Mouse (Mus musculus) intestine, embryonic 15.5 days (tissue): ENCODE data around the gene Crbn. TPM values are rescaled to one million over a fixed set of nuclear protein-coding genes. Genes with fewer than 3 reads are reported as not detected.
A peak's percentile ranks its signal among the peaks of the same experiment; 100 is the strongest.

ENCODE experiments used
- ATAC-seq: fragments of 200-750 bp; cut with Nextera tagmentation; 2 replicates; pipeline ENCODE4 v1.8.0; 2017; ENCODE audit warnings: moderate TSS enrichment, moderate library complexity
- H3K27ac ChIP-seq: fragments of 300-500 bp; sonication (generic); 2 replicates; pipeline ENCODE4 v1.5.1; 2015; ENCODE audit warnings: mild to moderate bottlenecking, inconsistent platforms
- H3K27me3 ChIP-seq: fragments of 300-500 bp; sonication (generic); replicated peaks from 2 replicates; pipeline ENCODE4 v1.6.1; 2015; ENCODE audit warnings: inconsistent platforms
- H3K36me3 ChIP-seq: fragments of 300-500 bp; sonication (generic); 2 replicates; pipeline ENCODE4 v1.6.1; 2015; ENCODE audit warnings: inconsistent platforms
- H3K4me1 ChIP-seq: fragments of 300-500 bp; sonication (generic); replicated peaks from 2 replicates; pipeline ENCODE4 v1.6.1; 2015; ENCODE audit warnings: inconsistent platforms
- H3K4me2 ChIP-seq: fragments of 300-500 bp; sonication (generic); replicated peaks from 2 replicates; pipeline ENCODE4 v1.6.1; 2015; ENCODE audit warnings: mild to moderate bottlenecking, inconsistent platforms
- H3K4me3 ChIP-seq: fragments of 300-500 bp; sonication (generic); replicated peaks from 2 replicates; pipeline ENCODE4 v1.5.1; 2015; ENCODE audit warnings: inconsistent platforms
- H3K9ac ChIP-seq: fragments of 300-500 bp; sonication (generic); 2 replicates; pipeline ENCODE4 v1.6.1; 2015; ENCODE audit warnings: inconsistent platforms
- H3K9me3 ChIP-seq: fragments of 300-500 bp; sonication (generic); 2 replicates; pipeline ENCODE4 v1.6.1; 2016; ENCODE audit warnings: inconsistent platforms
- WGBS: fragments of 180-500 bp; shearing (Covaris S2); methylation state at CpG from one replicate; pipeline ENCODE4 v1.1.7; 2015; 5-methylcytosine and 5-hydroxymethylcytosine counted together
- polyA plus RNA-seq: library from polyadenylated mRNA; unstranded; fragments of >200 nt; fragmentation: Nextera tagmentation; extraction: Ambion mirVana; gene quantifications from 2 replicates; pipeline ENCODE4 v1.2.1, GENCODE M21; 2015

The Crbn gene
- 37.3 and 40.2 TPM in 2 replicates for polyA plus RNA-seq

DNA sequence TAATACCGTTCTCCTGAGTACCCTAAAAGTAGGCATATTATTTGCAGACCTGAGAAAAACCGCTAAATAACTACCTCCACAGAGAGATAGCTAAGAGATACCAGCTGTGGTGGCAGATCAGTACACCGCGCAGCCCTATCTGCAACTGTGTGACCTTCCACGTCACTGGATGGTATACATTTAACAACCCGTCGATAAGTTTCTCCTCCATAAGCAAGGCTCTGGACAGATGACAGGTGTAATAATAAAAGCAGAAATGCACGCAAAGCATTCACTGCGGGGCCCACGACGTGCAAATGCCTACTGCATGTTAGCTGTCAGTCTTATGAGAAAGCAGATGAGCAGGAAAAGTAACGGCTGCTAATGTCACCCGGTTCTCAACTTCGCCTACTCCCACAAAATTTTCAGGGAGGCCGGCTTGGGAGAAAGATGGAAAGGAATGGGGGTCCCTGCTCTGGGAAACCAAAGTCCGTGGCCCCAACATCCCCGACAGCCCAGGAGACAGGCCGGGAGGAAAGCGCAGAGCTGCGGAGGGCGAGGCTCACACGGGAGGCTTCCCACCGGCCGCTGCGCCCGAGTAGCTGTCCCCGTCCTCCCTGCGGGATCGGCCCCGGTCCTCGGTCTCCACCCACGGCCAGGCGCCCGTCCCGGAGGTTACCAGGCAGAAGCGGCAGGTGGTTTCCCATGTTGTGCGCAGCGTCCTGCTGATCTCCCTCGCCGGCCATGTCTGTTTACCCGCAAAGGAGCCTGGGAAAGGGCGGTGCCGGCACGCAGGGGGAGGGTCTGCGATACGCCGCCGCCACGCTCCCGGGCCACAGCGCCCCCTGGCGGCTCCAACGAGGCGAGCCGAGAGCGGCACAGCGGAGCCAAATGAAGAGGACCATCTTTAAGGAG, at the start of gene Crbn:
Gene Crbn (minus strand): TSS at position 745 of the 894 bp plus-strand sequence.
- H3K4me1 ChIP-seq = peaks cover 11% of the 10 kb centered on the region
- H3K27ac ChIP-seq = 0 out of 2 replicates have a peak within 1 kb of the TSS, but pooled peaks have one; percentile 29
- H3K9ac ChIP-seq = peak within 1 kb of the TSS; percentile 71
- H3K9me3 ChIP-seq = no peaks in the 10 kb centered on the region
- 0 out of 2 replicates have a peak, but pooled peaks cover 3% of the 10 kb centered on the region for H3K36me3 ChIP-seq
- H3K4me3 ChIP-seq = peak within 1 kb of the TSS; percentile 79
- H3K4me2 ChIP-seq = peak within 1 kb of the TSS; percentile 81
- 1% methylated on average over 57 of the region's 57 CpGs for WGBS
- no peaks in the 10 kb centered on the region for H3K27me3 ChIP-seq
- ATAC-seq = peak; percentile 98

GRCm38 (mm10) chr6:106840181-106840580, 40.3 kb upstream of the Crbn start:
- no peaks in the 10 kb centered on the region for H3K27me3 ChIP-seq

GRCm38 (mm10) chr6:106838053-106838452, 38.2 kb upstream of the Crbn start:
- no peak overlapping the region for H3K4me2 ChIP-seq
- H3K4me1 ChIP-seq = no peaks in the 10 kb centered on the region
- no peak overlapping the region for H3K9ac ChIP-seq
- 76% methylated on average over 3 of the region's 3 CpGs for WGBS
- no peaks in the 10 kb centered on the region for H3K36me3 ChIP-seq
- H3K27ac ChIP-seq = no peak overlapping the region
- no peaks in the 10 kb centered on the region for H3K9me3 ChIP-seq
- ATAC-seq = no peak
- H3K4me3 ChIP-seq = no peak overlapping the region
- H3K27me3 ChIP-seq = no peaks in the 10 kb centered on the region

More at GRCm38 (mm10) chr6:106840181-106840580, 40.3 kb upstream of the Crbn start:
- ATAC-seq = no peak
- Histone ChIP-seq H3K27ac (no peak overlapping the region), H3K4me3 (no peak overlapping the region), H3K36me3 (no peaks in the 10 kb centered on the region), H3K4me2 (no peak overlapping the region), H3K4me1 (no peaks in the 10 kb centered on the region), H3K9me3 (no peaks in the 10 kb centered on the region), H3K9ac (no peak overlapping the region)
- WGBS = 67% methylated on average over 1 of the region's 1 CpGs

- no peaks in the 10 kb centered on the region for H3K27me3 ChIP-seq
- no peak for ATAC-seq
- H3K27ac ChIP-seq = no peak overlapping the region
- H3K36me3 ChIP-seq = no peaks in the 10 kb centered on the region
- no peak overlapping the region for H3K4me2 ChIP-seq
- no peaks in the 10 kb centered on the region for H3K9me3 ChIP-seq
- H3K4me1 ChIP-seq = no peaks in the 10 kb centered on the region
- WGBS = 74% methylated on average over 2 of the region's 2 CpGs
- no peak overlapping the region for H3K4me3 ChIP-seq
- H3K9ac ChIP-seq = no peak overlapping the region
Measured at GRCm38 (mm10) chr6:106835316-106835715, 35.4 kb upstream of the Crbn start.

DNA sequence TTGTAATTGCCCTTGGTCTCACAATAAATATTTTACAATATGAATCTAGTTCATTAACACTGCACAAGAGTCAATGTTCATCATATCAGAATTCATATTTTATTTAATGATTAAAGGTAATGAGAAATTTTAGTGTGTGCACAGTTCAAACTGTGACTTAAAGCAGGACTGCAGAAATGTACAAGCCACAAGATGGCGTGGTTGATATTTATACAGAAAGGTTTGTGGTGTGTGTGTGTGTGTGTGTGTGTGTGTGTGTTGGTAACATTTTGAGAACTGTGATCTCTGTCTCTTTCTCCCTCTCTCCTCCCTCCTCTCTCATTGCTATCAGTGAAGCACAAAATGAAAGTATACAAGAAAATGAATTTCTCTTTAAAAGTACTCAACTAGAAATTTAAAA, 22.5 kb upstream of the Crbn start:
- Histone ChIP-seq H3K4me1 (no peaks in the 10 kb centered on the region), H3K9ac (no peak overlapping the region), H3K27ac (no peak overlapping the region), H3K9me3 (no peaks in the 10 kb centered on the region), H3K4me3 (no peak overlapping the region), H3K27me3 (no peaks in the 10 kb centered on the region), H3K4me2 (no peak overlapping the region), H3K36me3 (no peaks in the 10 kb centered on the region)
- 47% methylated on average over 1 of the region's 1 CpGs for WGBS
- ATAC-seq = no peak

GRCm38 (mm10) chr6:106820566-106820965, 20.7 kb upstream of the Crbn start:
- no peak for ATAC-seq
- Histone ChIP-seq H3K4me1 (no peaks in the 10 kb centered on the region), H3K4me3 (no peak overlapping the region), H3K4me2 (no peak overlapping the region), H3K27ac (no peak overlapping the region), H3K9ac (no peak overlapping the region), H3K36me3 (no peaks in the 10 kb centered on the region), H3K27me3 (no peaks in the 10 kb centered on the region), H3K9me3 (no peaks in the 10 kb centered on the region)

GRCm38 (mm10) chr6:106819906-106820305, 20.0 kb upstream of the Crbn start:
- Histone ChIP-seq H3K4me2 (no peak overlapping the region), H3K36me3 (no peaks in the 10 kb centered on the region), H3K9ac (no peak overlapping the region), H3K4me3 (no peak overlapping the region), H3K9me3 (no peaks in the 10 kb centered on the region), H3K4me1 (no peaks in the 10 kb centered on the region), H3K27me3 (no peaks in the 10 kb centered on the region), H3K27ac (no peak overlapping the region)
- 74% methylated on average over 3 of the region's 3 CpGs for WGBS
- no peak for ATAC-seq

GRCm38 (mm10) chr6:106819246-106819645, 19.4 kb upstream of the Crbn start:
- Histone ChIP-seq H3K36me3 (no peaks in the 10 kb centered on the region), H3K9ac (no peak overlapping the region), H3K27ac (no peak overlapping the region), H3K4me2 (no peak overlapping the region), H3K4me1 (no peaks in the 10 kb centered on the region), H3K27me3 (no peaks in the 10 kb centered on the region), H3K9me3 (no peaks in the 10 kb centered on the region), H3K4me3 (no peak overlapping the region)
- no peak for ATAC-seq

DNA sequence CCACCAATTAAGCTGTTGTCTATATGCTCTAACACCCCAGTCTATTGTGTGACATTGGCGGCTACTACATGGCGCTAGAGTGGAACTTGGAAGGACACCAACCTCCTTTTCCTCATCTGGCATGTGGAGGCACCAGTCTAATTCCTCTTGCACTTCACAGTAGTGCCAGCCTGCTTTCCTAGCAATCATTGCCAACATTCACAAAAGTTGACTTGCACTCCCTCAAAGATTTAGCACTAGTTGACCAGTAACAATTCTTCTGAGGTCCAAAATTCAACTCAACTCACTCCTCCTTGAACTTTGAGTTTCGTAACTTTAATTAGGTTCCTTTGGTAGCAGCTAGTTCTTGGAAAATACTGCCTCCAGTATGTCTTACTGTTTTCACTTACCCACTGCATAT, 10.8 kb upstream of the Crbn start:
- H3K9ac ChIP-seq = no peak overlapping the region
- H3K27ac ChIP-seq = no peak overlapping the region
- ATAC-seq = no peak
- H3K4me2 ChIP-seq = no peak overlapping the region
- H3K36me3 ChIP-seq = no peaks in the 10 kb centered on the region
- H3K4me3 ChIP-seq = no peak overlapping the region
- no peaks in the 10 kb centered on the region for H3K4me1 ChIP-seq
- H3K27me3 ChIP-seq = no peaks in the 10 kb centered on the region
- H3K9me3 ChIP-seq = no peaks in the 10 kb centered on the region
- 78% methylated on average over 3 of the region's 3 CpGs for WGBS

GRCm38 (mm10) chr6:106809161-106809560, 9.3 kb upstream of the Crbn start:
- WGBS = 66% methylated on average over 2 of the region's 2 CpGs
- no peak overlapping the region for H3K4me2 ChIP-seq
- H3K9me3 ChIP-seq = no peaks in the 10 kb centered on the region
- H3K36me3 ChIP-seq = no peaks in the 10 kb centered on the region
- ATAC-seq = no peak
- H3K4me1 ChIP-seq = no peaks in the 10 kb centered on the region
- H3K27me3 ChIP-seq = no peaks in the 10 kb centered on the region
- no peak overlapping the region for H3K4me3 ChIP-seq
- no peak overlapping the region for H3K27ac ChIP-seq
- no peak overlapping the region for H3K9ac ChIP-seq

- Histone ChIP-seq H3K4me3 (no peak overlapping the region), H3K9ac (no peak overlapping the region), H3K4me2 (no peak overlapping the region), H3K27ac (no peak overlapping the region), H3K9me3 (no peaks in the 10 kb centered on the region), H3K36me3 (no peaks in the 10 kb centered on the region), H3K27me3 (no peaks in the 10 kb centered on the region), H3K4me1 (no peaks in the 10 kb centered on the region)
- peak; percentile 67; the same call in 1 of the 2 replicates for ATAC-seq
- 40% methylated on average over 2 of the region's 2 CpGs for WGBS
Measured at GRCm38 (mm10) chr6:106804904-106805303, 5.0 kb upstream of the Crbn start.

- Histone ChIP-seq H3K9ac (no peak overlapping the region), H3K27me3 (no peaks in the 10 kb centered on the region), H3K36me3 (no peaks in the 10 kb centered on the region), H3K27ac (no peak overlapping the region), H3K9me3 (no peaks in the 10 kb centered on the region), H3K4me3 (peak overlapping the region; percentile 79), H3K4me1 (peaks cover 11% of the 10 kb centered on the region), H3K4me2 (0 out of 2 replicates have a peak overlapping the region, but pooled peaks have one; percentile 22)
- 61% methylated on average over 5 of the region's 5 CpGs for WGBS
- ATAC-seq = peak; percentile 60; the same call in 1 of the 2 replicates
Measured at GRCm38 (mm10) chr6:106800227-106800557, 315 bp upstream of the Crbn start.
